Mouse (Mus musculus) ES-Bruce4 (cell line): ENCODE results near the gene Tiprl.

ENCODE experiments used
- CTCF ChIP-seq: IDR thresholded peaks from one replicate; pipeline ENCODE4 v1.8.1; 2011; ENCODE audit warnings: low read depth, low read length
- EP300 ChIP-seq: IDR thresholded peaks from 2 replicates; pipeline ENCODE4 v1.6.1; 2011; ENCODE audit warnings: low read depth, low read length; ENCODE audit not compliant: insufficient read depth

DNA sequence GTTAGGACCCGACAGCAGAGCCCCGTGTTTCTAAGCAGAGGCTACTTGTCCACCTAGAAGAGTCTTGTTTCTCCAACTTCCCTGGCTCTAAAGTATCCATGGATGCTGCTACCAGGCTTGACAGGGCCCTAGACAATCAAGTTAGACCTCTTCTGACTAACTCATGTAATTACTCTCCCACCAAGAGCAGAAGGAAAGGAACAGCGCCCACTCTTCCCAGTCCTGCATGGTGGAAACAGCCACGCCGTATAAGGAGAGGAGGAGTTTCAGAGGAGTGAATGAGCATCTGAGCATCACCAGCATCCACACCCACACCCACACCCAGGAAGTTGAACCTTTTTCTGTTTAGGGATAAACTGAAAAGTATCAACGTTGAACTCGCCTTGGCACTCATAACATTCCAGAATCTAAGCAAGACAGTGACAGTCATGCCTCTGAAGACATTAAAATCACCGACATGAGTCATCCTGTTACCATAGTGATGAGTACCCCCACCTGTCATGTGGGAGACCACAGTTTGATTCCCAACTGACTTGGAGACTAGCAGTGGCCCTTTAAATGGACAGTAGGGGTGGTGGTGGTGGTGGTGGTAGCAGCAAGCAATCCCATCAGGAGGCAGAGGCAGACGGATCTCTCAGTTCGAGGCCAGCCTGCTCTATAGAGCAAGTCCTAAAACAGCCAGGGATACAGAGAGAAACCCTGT is 46.1 kb downstream of the Tiprl start:
- TF ChIP-seq CTCF (no peak), EP300 (no peak)
